19 mouse cellular contexts compared by ENCODE assay signal in genomic region chr5:118967718-118968117, GRCm38 (mm10).
DNase-seq lines count a peak whose midpoint lies in the region; ATAC-seq and TF ChIP-seq lines count a peak whose summit lies in the region.
"Had no signal": no experiment of that assay in that cellular context is flagged by ENCODE, and none has a peak within 500 bp of the region (broad histone marks: within the 10 kb centered on the region; RNA-seq: fewer than 3 reads in every experiment).

No protein-coding gene starts in this region.

- 26% methylated on average over 11 of the region's 11 CpGs for WGBS in lung, embryonic 14.5 days
- WGBS in lung, adult 2 months = 62% methylated on average over 11 of the region's 11 CpGs
- 18% methylated on average over 11 of the region's 11 CpGs for WGBS in kidney, embryonic 16.5 days
- WGBS in stomach, embryonic 15.5 days = 30% methylated on average over 11 of the region's 11 CpGs

- H3K27me3 ChIP-seq in lung, embryonic 14.5 days (ENCODE audit: insufficient read depth, low read length) = no peaks in the 10 kb centered on the region
- H3K27me3 ChIP-seq in kidney, embryonic 16.5 days (ENCODE audit: insufficient read depth, low read length) = 0 out of 2 replicates have a peak, but pooled peaks cover 6% of the 10 kb centered on the region
- H3K27me3 ChIP-seq in stomach, embryonic 15.5 days (replicated peaks) = no peaks in the 10 kb centered on the region
- H3K27me3 ChIP-seq: embryonic facial prominence, embryonic 13.5 days had no signal

- ATAC-seq in lung, embryonic 14.5 days (ENCODE audit: insufficient read depth) = peak; percentile 38; the same call in 1 of the 2 replicates
- ATAC-seq in kidney, embryonic 16.5 days (ENCODE audit: low FRiP score, low TSS enrichment) = peak; percentile 82
- ATAC-seq in stomach, embryonic 15.5 days (ENCODE audit: insufficient read depth, low FRiP score, low read depth) = peak; percentile 58; the same call in 1 of the 2 replicates
- ATAC-seq: hindbrain, postnatal 0 days; liver, postnatal 0 days; midbrain, embryonic 13.5 days had no signal

- no peak for TF ChIP-seq POLR2A in lung, adult 2 months (IDR thresholded peaks at IDR 0.05; ENCODE audit: borderline replicate concordance, extremely low read depth, low read depth, low read length)

- no peaks in the 10 kb centered on the region for H3K4me1 ChIP-seq in lung, embryonic 14.5 days (ENCODE audit: insufficient read depth)
- H3K4me1 ChIP-seq in lung, adult 2 months (ENCODE audit: control insufficient read depth, insufficient read depth, low read length) = no peaks in the 10 kb centered on the region
- 0 out of 2 replicates have a peak, but pooled peaks cover 15% of the 10 kb centered on the region for H3K4me1 ChIP-seq in kidney, embryonic 16.5 days (ENCODE audit: insufficient read depth, low read length)
- no peaks in the 10 kb centered on the region for H3K4me1 ChIP-seq in stomach, embryonic 15.5 days
- H3K4me1 ChIP-seq: embryonic facial prominence, embryonic 13.5 days; forebrain, embryonic 12.5 days; heart, embryonic 13.5 days; limb, embryonic 15.5 days; midbrain, embryonic 13.5 days had no signal

- no peak overlapping the region for H3K4me3 ChIP-seq in lung, embryonic 14.5 days (ENCODE audit: low read depth, low read length)
- no peak overlapping the region for H3K4me3 ChIP-seq in lung, adult 2 months (replicated peaks; ENCODE audit: extremely low read depth, low read depth, low read length)
- H3K4me3 ChIP-seq in kidney, embryonic 16.5 days (ENCODE audit: low read length) = no peak overlapping the region
- no peak overlapping the region for H3K4me3 ChIP-seq in stomach, embryonic 15.5 days (replicated peaks)
- H3K4me3 ChIP-seq: embryonic facial prominence, embryonic 13.5 days; forebrain, embryonic 12.5 days; heart, embryonic 13.5 days; limb, embryonic 15.5 days; midbrain, embryonic 13.5 days; myocyte had no signal

- peak; percentile 24 for DNase-seq in gastrocnemius, postnatal 25 days
- no peak for DNase-seq in gastrocnemius, postnatal 36 days
- DNase-seq in lung, embryonic 14.5 days = peak; percentile 41
- no peak for DNase-seq in lung, adult 2 months
- DNase-seq in lung, postnatal 14 days = no peak
- DNase-seq in urinary bladder, postnatal 4 days (ENCODE audit: low spot score in 2 of 2) = no peak
- DNase-seq: cerebellum, postnatal 25 days; liver, postnatal 0 days; thymus, adult 18-20 months had no signal

- no peak overlapping the region for H3K27ac ChIP-seq in lung, embryonic 14.5 days (ENCODE audit: low read depth)
- H3K27ac ChIP-seq in kidney, embryonic 16.5 days (ENCODE audit: low read length) = peak overlapping the region; percentile 72
- no peak overlapping the region for H3K27ac ChIP-seq in stomach, embryonic 15.5 days
- H3K27ac ChIP-seq: embryonic facial prominence, embryonic 13.5 days; forebrain, embryonic 12.5 days; heart, embryonic 13.5 days; hindbrain, postnatal 0 days; limb, embryonic 15.5 days; macrophage; midbrain, embryonic 13.5 days had no signal

- no peaks in the 10 kb centered on the region for H3K36me3 ChIP-seq in lung, embryonic 14.5 days (ENCODE audit: insufficient read depth)
- no peaks in the 10 kb centered on the region for H3K36me3 ChIP-seq in kidney, embryonic 16.5 days (ENCODE audit: insufficient read depth, low read length)
- H3K36me3 ChIP-seq in stomach, embryonic 15.5 days = no peaks in the 10 kb centered on the region
- H3K36me3 ChIP-seq: embryonic facial prominence, embryonic 13.5 days; forebrain, embryonic 12.5 days; heart, embryonic 13.5 days; limb, embryonic 15.5 days; midbrain, embryonic 13.5 days had no signal

- H3K9me3 ChIP-seq in lung, embryonic 14.5 days (ENCODE audit: low read depth, low read length) = no peaks in the 10 kb centered on the region
- H3K9me3 ChIP-seq in kidney, embryonic 16.5 days (ENCODE audit: low read length) = no peaks in the 10 kb centered on the region
- no peaks in the 10 kb centered on the region for H3K9me3 ChIP-seq in stomach, embryonic 15.5 days
- H3K9me3 ChIP-seq: embryonic facial prominence, embryonic 13.5 days; forebrain, embryonic 12.5 days; heart, embryonic 13.5 days; limb, embryonic 15.5 days; midbrain, embryonic 13.5 days had no signal

- no peak for TF ChIP-seq CTCF in lung, embryonic 14.5 days (IDR thresholded peaks at IDR 0.05; ENCODE audit: low read depth)
- no peak for TF ChIP-seq CTCF in lung, adult 2 months (IDR thresholded peaks at IDR 0.05; ENCODE audit: insufficient read depth, low read length)

- intact Hi-C loops in gastrocnemius, postnatal 36 days (cut with DNase I) = no loop called here

- no peak overlapping the region for H3K9ac ChIP-seq in lung, embryonic 14.5 days
- H3K9ac ChIP-seq in kidney, embryonic 16.5 days (replicated peaks; ENCODE audit: low read length) = no peak overlapping the region
- H3K9ac ChIP-seq in stomach, embryonic 15.5 days = no peak overlapping the region
- H3K9ac ChIP-seq: embryonic facial prominence, embryonic 13.5 days; forebrain, embryonic 12.5 days; heart, embryonic 13.5 days; limb, embryonic 15.5 days; liver, postnatal 0 days; midbrain, embryonic 13.5 days had no signal

- no peak overlapping the region for H3K4me2 ChIP-seq in lung, embryonic 14.5 days
- no peak overlapping the region for H3K4me2 ChIP-seq in kidney, embryonic 16.5 days (replicated peaks; ENCODE audit: low read depth, low read length)
- H3K4me2 ChIP-seq in stomach, embryonic 15.5 days = no peak overlapping the region
- H3K4me2 ChIP-seq: embryonic facial prominence, embryonic 13.5 days; forebrain, embryonic 12.5 days; heart, embryonic 13.5 days; limb, embryonic 15.5 days; midbrain, embryonic 13.5 days had no signal

Comparison
In these comparisons a context has a peak if more than half of its experiments do, and no peak if none do; other contexts are left out.
1. DNase-seq: peak in gastrocnemius, postnatal 25 days (single experiment) and lung, embryonic 14.5 days (single experiment); none in gastrocnemius, postnatal 36 days (0 of 2), lung, adult 2 months (single experiment), lung, postnatal 14 days (single experiment) and urinary bladder, postnatal 4 days (0 of 2).
2. Peak in every context shown above with its lines, with median percentiles within 50 percentile points of each other: ATAC-seq.